Mouse (Mus musculus): ENCODE measurements around the gene Scnm1. TPM values are rescaled to one million over a fixed set of nuclear protein-coding genes. Genes with fewer than 3 reads are reported as not detected.

Scnm1 gene
- polyA plus RNA-seq, 1 experiment from 2014 or later = 90.0 TPM

GRCm38 (mm10) chr3:95088071-95088470 is 45.7 kb downstream of the Scnm1 start:
- no peak for ATAC-seq (replicated peaks)
- Histone ChIP-seq H3K27ac (no peak overlapping the region), H3K4me3 (no peak overlapping the region), H3K9me3 (no peaks in the 10 kb centered on the region), H3K36me3 (replicated peaks) (no peaks in the 10 kb centered on the region), H3K9ac (no peak overlapping the region), H3K27me3 (replicated peaks) (no peaks in the 10 kb centered on the region), H3K4me2 (no peak overlapping the region), H3K4me1 (no peaks in the 10 kb centered on the region)
- 92% methylated on average over 1 of the region's 1 CpGs for WGBS

Small RNA genes within 50 kb of the gene (microRNA-seq; reads per million reads assigned to microRNA genes)
- not detected for gene Mir8099-1

Other genes starting within 250 kb of the Scnm1 start
- 357 and 395 TPM in 2 replicates for gene Psmb4, start 247.1 kb downstream of the Scnm1 start, polyA plus RNA-seq (2015; fragmentation: Nextera tagmentation; extraction: Ambion mirVana)
- gene Selenbp1, start 201.0 kb downstream of the Scnm1 start, polyA plus RNA-seq (2015; fragmentation: Nextera tagmentation; extraction: Ambion mirVana) = 11.2 and 14.0 TPM in 2 replicates
- 6.5 and 7.0 TPM in 2 replicates for gene Rfx5, start 179.9 kb downstream of the Scnm1 start, polyA plus RNA-seq (2015; fragmentation: Nextera tagmentation; extraction: Ambion mirVana)
- 22.5 and 24.6 TPM in 2 replicates for gene Pi4kb, start 159.3 kb downstream of the Scnm1 start, polyA plus RNA-seq (2015; fragmentation: Nextera tagmentation; extraction: Ambion mirVana)
- gene Zfp687, start 118.6 kb downstream of the Scnm1 start, polyA plus RNA-seq (2015; fragmentation: Nextera tagmentation; extraction: Ambion mirVana) = 20.7 and 21.2 TPM in 2 replicates
- gene Psmd4, start 91.4 kb downstream of the Scnm1 start, polyA plus RNA-seq (2015; fragmentation: Nextera tagmentation; extraction: Ambion mirVana) = 277 and 284 TPM in 2 replicates
- gene Pip5k1a, start 27.1 kb downstream of the Scnm1 start, polyA plus RNA-seq (2015; fragmentation: Nextera tagmentation; extraction: Ambion mirVana) = 17.2 and 17.4 TPM in 2 replicates
- 212 and 216 TPM in 2 replicates for gene Vps72, start 23.0 kb downstream of the Scnm1 start, polyA plus RNA-seq (2015; fragmentation: Nextera tagmentation; extraction: Ambion mirVana)
- 1.7 and 2.0 TPM in 2 replicates for gene Tmod4, start 9.5 kb downstream of the Scnm1 start, polyA plus RNA-seq (2015; fragmentation: Nextera tagmentation; extraction: Ambion mirVana)
- gene Lysmd1, start 77 bp upstream of the Scnm1 start, polyA plus RNA-seq (2015; fragmentation: Nextera tagmentation; extraction: Ambion mirVana) = 48.9 and 52.1 TPM in 2 replicates
- gene Tnfaip8l2, start 8.3 kb upstream of the Scnm1 start, polyA plus RNA-seq (2015; fragmentation: Nextera tagmentation; extraction: Ambion mirVana) = 3.0 and 3.6 TPM in 2 replicates
- 33.1 and 42.6 TPM in 2 replicates for gene Sema6c, start 26.4 kb upstream of the Scnm1 start, polyA plus RNA-seq (2015; fragmentation: Nextera tagmentation; extraction: Ambion mirVana)
- 3.4 and 3.7 TPM in 2 replicates for gene Gabpb2, start 83.9 kb upstream of the Scnm1 start, polyA plus RNA-seq (2015; fragmentation: Nextera tagmentation; extraction: Ambion mirVana)
- gene Cdc42se1, start 94.7 kb upstream of the Scnm1 start, polyA plus RNA-seq (2015; fragmentation: Nextera tagmentation; extraction: Ambion mirVana) = 49.3 and 58.5 TPM in 2 replicates
- gene Mllt11, start 98.2 kb upstream of the Scnm1 start, polyA plus RNA-seq (2015; fragmentation: Nextera tagmentation; extraction: Ambion mirVana) = 358 and 361 TPM in 2 replicates
- 0.11 and 0.19 TPM in 2 replicates for gene Gm128, start 107.6 kb upstream of the Scnm1 start, polyA plus RNA-seq (2015; fragmentation: Nextera tagmentation; extraction: Ambion mirVana)
- 0.22 and 0.33 TPM in 2 replicates for gene Bnipl, start 117.2 kb upstream of the Scnm1 start, polyA plus RNA-seq (2015; fragmentation: Nextera tagmentation; extraction: Ambion mirVana)
- 43.0 and 43.7 TPM in 2 replicates for gene Mindy1, start 147.3 kb upstream of the Scnm1 start, polyA plus RNA-seq (2015; fragmentation: Nextera tagmentation; extraction: Ambion mirVana)
- gene Prune1, start 148.1 kb upstream of the Scnm1 start, polyA plus RNA-seq (2015; fragmentation: Nextera tagmentation; extraction: Ambion mirVana) = 67.9 and 76.9 TPM in 2 replicates
- gene Anxa9, start 173.2 kb upstream of the Scnm1 start, polyA plus RNA-seq (2015; fragmentation: Nextera tagmentation; extraction: Ambion mirVana) = 0.33 and 0.56 TPM in 2 replicates
- 97.6 and 97.8 TPM in 2 replicates for gene Cers2, start 180.8 kb upstream of the Scnm1 start, polyA plus RNA-seq (2015; fragmentation: Nextera tagmentation; extraction: Ambion mirVana)
- gene Setdb1, start 223.2 kb upstream of the Scnm1 start, polyA plus RNA-seq (2015; fragmentation: Nextera tagmentation; extraction: Ambion mirVana) = 43.4 and 45.4 TPM in 2 replicates